Mouse (Mus musculus): Measurements from ENCODE around the gene Immp2l. TPM values are rescaled to one million over a fixed set of nuclear protein-coding genes. Genes with fewer than 3 reads are reported as not detected.

Gene Immp2l
- polyA plus RNA-seq, 1 experiment from 2014 or later, result 4.3 TPM

DNA sequence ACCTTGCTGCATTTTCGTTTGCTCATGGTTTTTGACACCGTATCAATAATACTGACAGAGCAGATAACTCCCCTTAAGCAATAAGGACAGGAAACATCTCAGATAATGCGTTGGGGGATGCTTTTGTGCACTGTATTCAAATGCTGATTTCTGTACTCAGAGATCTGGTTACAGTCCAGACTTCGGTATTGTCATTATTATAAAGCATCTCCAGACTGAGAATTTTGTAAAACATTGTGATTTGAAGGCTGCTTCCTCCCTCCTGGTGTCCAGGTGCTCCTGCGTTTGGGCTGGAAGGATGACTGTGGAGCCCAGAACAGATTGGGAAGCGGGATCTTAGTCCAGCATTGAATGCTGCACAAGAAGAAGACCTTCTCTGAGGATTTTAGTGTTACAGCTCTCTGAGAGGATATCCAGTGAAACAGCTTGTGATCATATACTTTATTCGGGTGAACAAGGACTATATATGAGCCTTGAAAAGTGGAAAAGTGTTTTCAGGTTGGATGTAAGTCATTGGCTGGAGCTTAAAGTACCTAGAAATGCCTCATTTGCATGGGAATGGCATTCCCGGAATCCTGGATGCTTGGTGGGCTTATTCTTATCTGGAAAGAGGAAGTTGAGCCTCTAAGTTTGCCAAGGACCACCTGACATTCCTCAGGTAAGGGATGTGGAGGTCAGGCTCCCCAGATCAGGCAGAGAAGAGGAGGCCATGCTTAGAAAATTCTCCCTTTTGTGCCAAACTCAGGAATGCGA, 28.1 kb upstream of the Immp2l start:
- Histone ChIP-seq H3K9ac (replicated peaks) (no peak overlapping the region), H3K4me1 (no peaks in the 10 kb centered on the region), H3K9me3 (no peaks in the 10 kb centered on the region), H3K4me3 (no peak overlapping the region), H3K36me3 (no peaks in the 10 kb centered on the region), H3K27ac (replicated peaks) (no peak overlapping the region), H3K27me3 (no peaks in the 10 kb centered on the region), H3K4me2 (replicated peaks) (no peak overlapping the region)
- no peak for ATAC-seq (replicated peaks)
- WGBS, result 72% methylated on average over 9 of the region's 9 CpGs

DNA sequence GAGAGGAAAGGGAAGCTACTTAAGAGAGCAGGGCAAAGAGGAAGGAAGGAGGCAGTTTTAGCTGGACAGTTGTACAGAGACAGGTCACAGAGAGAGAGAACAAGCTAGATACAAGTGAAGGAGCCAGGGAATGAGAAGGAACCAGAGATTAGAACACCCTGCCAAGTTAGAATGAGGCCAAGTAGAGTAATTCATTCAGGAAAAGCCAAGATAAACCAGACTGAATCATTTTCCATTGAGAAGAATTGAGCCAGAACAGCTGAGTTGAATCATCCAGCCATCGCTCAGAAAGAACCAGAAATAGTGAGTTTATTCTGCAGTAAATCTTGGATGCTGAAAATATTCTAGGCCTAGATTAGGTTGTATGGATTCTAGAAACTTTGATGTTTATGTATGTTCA, 1.4 kb upstream of the Immp2l start:
- Histone ChIP-seq H3K27ac (replicated peaks) (no peak overlapping the region), H3K4me3 (no peak overlapping the region), H3K9ac (replicated peaks) (no peak overlapping the region), H3K4me2 (replicated peaks) (no peak overlapping the region), H3K36me3 (no peaks in the 10 kb centered on the region), H3K4me1 (peaks cover 5% of the 10 kb centered on the region; the same call in 1 of the 2 replicates), H3K9me3 (no peaks in the 10 kb centered on the region), H3K27me3 (no peaks in the 10 kb centered on the region)
- ATAC-seq (replicated peaks), result no peak
- WGBS, result 96% methylated on average over 1 of the region's 1 CpGs

DNA sequence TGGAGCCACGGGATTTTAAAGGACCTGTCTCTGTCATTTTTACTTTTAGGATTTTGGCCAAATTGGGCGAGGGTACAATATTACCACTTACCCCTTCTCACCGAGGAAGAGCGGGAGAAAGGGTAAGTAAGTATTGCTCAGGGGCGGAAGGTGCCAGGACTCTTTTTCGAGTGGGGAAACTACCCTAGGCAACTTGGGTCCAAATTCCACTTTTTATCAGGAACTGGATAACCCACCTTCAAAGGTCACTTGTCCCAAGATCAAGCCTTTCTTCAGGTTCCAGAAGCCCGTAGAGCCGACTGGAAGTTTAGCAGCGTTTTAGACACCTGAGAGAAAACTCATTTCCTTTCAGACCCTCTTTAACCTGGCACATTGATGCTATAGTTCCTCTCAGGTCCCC, 622 bp downstream of the Immp2l start:
- H3K9ac ChIP-seq (replicated peaks), result peak overlapping the region; percentile 68
- peak overlapping the region; percentile 66 for H3K4me2 ChIP-seq (replicated peaks)
- 14% methylated on average over 9 of the region's 9 CpGs for WGBS
- H3K9me3 ChIP-seq, result no peaks in the 10 kb centered on the region
- ATAC-seq (replicated peaks), result no peak
- no peaks in the 10 kb centered on the region for H3K27me3 ChIP-seq
- H3K4me1 ChIP-seq, result peaks cover 5% of the 10 kb centered on the region; the same call in 1 of the 2 replicates
- H3K4me3 ChIP-seq, result peak overlapping the region; percentile 61
- peak overlapping the region; percentile 61 for H3K27ac ChIP-seq (replicated peaks)
- no peaks in the 10 kb centered on the region for H3K36me3 ChIP-seq

DNA sequence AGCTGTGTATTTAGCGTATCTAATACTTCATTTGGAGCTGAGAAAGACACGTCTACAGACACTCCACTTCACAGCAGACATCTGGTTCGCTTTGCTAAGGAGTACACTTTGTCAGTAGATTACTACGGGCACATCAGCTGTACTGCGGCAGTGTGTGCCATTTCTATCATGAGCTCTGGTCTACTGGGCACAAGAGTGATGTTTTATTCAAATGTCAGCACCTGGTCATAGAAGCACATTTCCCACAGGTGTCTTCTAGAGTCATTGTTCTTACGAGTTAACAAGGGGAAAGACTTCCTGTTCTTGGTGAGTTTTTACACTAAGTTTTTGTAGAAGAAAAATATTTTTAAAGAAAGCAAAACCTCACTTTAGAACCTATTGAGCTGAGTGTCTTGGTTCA, 3.6 kb downstream of the Immp2l start:
- ATAC-seq (replicated peaks), result no peak
- Histone ChIP-seq H3K9ac (replicated peaks) (no peak overlapping the region), H3K36me3 (no peaks in the 10 kb centered on the region), H3K27me3 (no peaks in the 10 kb centered on the region), H3K4me3 (no peak overlapping the region), H3K4me1 (peaks cover 5% of the 10 kb centered on the region; the same call in 1 of the 2 replicates), H3K27ac (replicated peaks) (no peak overlapping the region), H3K4me2 (replicated peaks) (no peak overlapping the region), H3K9me3 (no peaks in the 10 kb centered on the region)
- WGBS, result 89% methylated on average over 6 of the region's 6 CpGs

DNA sequence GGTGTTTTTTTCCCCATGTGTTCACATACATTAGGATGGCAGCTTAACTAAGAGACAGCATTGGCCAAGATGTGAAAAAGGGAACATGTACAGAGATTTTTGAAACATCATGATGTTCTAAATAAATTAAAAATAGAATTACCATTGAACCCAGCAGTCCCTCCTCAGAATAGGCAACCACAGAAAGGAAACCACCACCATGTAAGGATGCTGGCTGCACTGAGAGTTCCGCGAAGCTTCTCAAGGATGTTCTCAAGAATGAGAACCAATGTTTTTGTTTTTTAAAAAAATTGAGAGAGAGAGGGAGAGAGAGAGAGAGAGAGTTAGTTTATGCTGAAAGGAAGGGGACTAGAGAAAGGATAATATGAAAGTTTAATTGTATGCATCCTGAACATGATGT, 7.2 kb downstream of the Immp2l start:
- no peak overlapping the region for H3K27ac ChIP-seq (replicated peaks)
- no peak overlapping the region for H3K4me2 ChIP-seq (replicated peaks)
- ATAC-seq (replicated peaks), result no peak
- WGBS, result 100% methylated on average over 2 of the region's 2 CpGs
- H3K9me3 ChIP-seq, result no peaks in the 10 kb centered on the region
- H3K4me1 ChIP-seq, result no peaks in the 10 kb centered on the region
- H3K27me3 ChIP-seq, result no peaks in the 10 kb centered on the region
- H3K9ac ChIP-seq (replicated peaks), result no peak overlapping the region
- no peaks in the 10 kb centered on the region for H3K36me3 ChIP-seq
- no peak overlapping the region for H3K4me3 ChIP-seq

DNA sequence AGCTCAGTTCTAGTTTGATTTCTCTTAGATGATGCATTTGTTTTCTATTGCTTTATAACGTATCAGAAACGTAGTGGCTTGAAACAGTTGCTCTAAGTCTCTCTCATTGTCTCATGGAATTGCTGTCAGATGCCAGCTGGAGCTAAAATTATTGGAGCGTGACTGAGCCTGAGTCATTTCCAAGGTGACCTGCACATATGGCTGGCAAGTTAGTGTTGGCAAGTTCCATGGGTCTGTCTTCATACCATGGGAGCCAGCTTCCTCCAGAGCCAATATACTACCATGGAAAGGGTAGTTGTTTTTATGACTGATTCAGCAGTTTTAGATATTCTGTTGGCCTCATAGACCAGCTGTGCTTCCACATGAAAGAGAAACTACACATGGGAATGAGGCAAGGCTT, 9.3 kb downstream of the Immp2l start:
- ATAC-seq (replicated peaks), result peak; percentile 41; the same call in 1 of the 2 replicates

DNA sequence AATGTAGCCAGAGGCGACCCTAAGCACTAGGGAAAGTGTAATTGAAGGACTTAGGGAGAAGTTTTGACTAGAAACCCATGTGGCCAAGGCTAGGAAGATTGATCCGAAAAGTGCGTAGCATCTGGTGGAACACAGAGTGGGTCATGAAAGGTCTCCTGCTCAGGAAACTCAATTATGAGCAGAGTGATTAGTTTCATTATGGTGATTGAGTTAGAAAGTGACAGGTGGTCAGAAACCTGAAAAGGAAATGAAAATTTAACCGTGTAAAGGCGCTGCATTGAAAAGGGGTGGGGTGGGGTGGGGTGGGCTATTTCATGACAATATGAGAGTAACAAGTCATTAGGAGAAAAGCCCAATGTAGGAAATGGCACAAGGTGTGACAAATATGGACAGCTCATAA, 15.9 kb downstream of the Immp2l start:
- no peaks in the 10 kb centered on the region for H3K4me1 ChIP-seq
- H3K27me3 ChIP-seq, result no peaks in the 10 kb centered on the region
- H3K36me3 ChIP-seq, result no peaks in the 10 kb centered on the region
- no peak overlapping the region for H3K4me2 ChIP-seq (replicated peaks)
- no peak for ATAC-seq (replicated peaks)
- H3K27ac ChIP-seq (replicated peaks), result no peak overlapping the region
- no peak overlapping the region for H3K9ac ChIP-seq (replicated peaks)
- 88% methylated on average over 5 of the region's 5 CpGs for WGBS
- no peak overlapping the region for H3K4me3 ChIP-seq
- H3K9me3 ChIP-seq, result no peaks in the 10 kb centered on the region

More for the DNA sequence above, 9.3 kb downstream of the Immp2l start:
- WGBS, result 72% methylated on average over 3 of the region's 3 CpGs
- Histone ChIP-seq H3K4me1 (no peaks in the 10 kb centered on the region), H3K9me3 (no peaks in the 10 kb centered on the region), H3K27me3 (no peaks in the 10 kb centered on the region), H3K9ac (replicated peaks) (no peak overlapping the region), H3K4me3 (no peak overlapping the region), H3K36me3 (no peaks in the 10 kb centered on the region), H3K4me2 (replicated peaks) (no peak overlapping the region), H3K27ac (replicated peaks) (no peak overlapping the region)

DNA sequence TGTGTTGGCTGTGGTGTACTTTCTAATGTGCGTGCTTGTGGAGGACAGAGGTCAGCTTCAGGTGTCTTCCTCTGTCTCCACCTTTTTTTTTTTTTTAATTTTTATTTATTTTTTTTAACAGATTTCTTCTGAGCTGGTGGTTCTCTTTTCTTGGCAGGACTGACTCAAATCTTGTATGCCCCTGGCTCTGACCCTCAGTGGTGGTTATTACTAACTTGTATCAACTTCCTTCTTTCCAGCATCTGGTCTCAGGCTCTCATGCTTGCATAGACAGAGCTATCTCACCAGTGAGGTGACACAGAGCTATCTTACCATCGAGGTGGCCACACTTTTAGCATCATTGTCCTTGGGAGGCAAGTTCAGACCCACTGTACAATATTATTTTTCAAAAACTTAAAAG, 17.8 kb downstream of the Immp2l start:
- no peaks in the 10 kb centered on the region for H3K9me3 ChIP-seq
- ATAC-seq (replicated peaks), result no peak
- WGBS, result 95% methylated on average over 2 of the region's 2 CpGs
- no peak overlapping the region for H3K9ac ChIP-seq (replicated peaks)
- H3K4me3 ChIP-seq, result no peak overlapping the region
- no peaks in the 10 kb centered on the region for H3K27me3 ChIP-seq
- H3K36me3 ChIP-seq, result no peaks in the 10 kb centered on the region
- H3K4me1 ChIP-seq, result no peaks in the 10 kb centered on the region
- no peak overlapping the region for H3K27ac ChIP-seq (replicated peaks)
- no peak overlapping the region for H3K4me2 ChIP-seq (replicated peaks)

DNA sequence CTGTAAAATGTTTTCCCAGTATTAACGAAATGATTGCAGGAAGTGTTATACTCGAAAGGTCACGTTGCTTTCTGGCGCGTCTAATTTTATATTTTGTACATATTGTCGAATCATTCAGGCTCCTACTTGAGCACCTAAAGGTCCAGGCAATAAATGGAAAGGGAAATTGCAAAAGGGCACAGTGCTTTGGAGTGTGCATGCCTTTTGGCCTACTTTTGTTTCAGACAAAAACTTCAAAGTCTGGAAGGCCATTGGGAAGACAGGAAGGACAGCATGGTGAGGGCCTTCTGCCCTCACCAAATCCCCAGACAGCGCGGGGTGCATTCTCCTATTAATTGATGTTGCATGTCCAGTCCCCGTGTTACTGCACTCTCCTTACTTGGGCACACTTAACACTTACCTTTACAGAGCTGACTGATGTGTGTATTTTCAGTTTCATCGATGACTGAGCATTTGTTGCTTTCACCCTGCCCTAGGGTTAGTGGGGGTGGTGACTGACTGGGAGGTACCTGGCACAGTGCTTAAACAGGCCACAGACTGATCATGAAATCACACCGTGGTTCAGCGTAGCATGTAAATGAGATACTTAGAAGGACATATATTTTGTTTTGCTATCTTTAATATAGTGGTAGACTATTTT, 20.7 kb downstream of the Immp2l start:
- no peaks in the 10 kb centered on the region for H3K27me3 ChIP-seq
- H3K36me3 ChIP-seq, result no peaks in the 10 kb centered on the region
- no peak overlapping the region for H3K4me2 ChIP-seq (replicated peaks)
- H3K4me1 ChIP-seq, result no peaks in the 10 kb centered on the region
- H3K9me3 ChIP-seq, result no peaks in the 10 kb centered on the region
- H3K4me3 ChIP-seq, result no peak overlapping the region
- H3K9ac ChIP-seq (replicated peaks), result no peak overlapping the region
- 84% methylated on average over 12 of the region's 12 CpGs for WGBS
- no peak for ATAC-seq (replicated peaks)
- no peak overlapping the region for H3K27ac ChIP-seq (replicated peaks)

DNA sequence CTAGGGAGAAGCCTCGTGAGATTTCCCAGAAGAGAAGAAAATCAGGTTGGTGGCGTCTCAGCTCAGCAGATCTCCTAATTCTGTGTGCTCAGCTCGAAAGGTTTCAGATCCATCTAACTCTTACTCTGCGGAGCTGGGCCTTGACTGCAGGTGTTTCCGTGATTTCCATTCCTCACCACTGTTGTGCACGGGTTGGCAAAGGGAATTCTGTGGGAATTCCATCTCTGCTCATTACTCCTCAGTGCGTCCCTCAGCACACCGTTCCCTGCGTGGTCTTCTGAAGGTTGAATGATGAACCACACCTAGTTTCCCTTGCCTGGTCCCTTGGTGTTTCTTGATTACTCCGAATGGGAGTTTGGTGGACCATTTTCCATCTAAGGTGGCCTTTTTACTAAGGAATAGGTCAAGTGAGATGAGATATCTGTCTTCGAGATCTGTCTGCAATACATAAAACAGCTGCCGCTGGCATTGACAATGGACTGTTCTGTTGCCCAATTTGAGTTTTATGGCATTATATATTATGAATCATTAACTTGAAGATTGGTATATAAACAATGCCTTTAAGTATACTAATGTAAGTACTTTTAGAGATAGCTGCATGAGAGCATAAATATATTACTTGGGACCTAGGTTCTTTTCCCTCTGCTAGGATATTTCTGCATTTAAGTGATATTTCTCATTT, 23.3 kb downstream of the Immp2l start:
- 94% methylated on average over 12 of the region's 12 CpGs for WGBS

DNA sequence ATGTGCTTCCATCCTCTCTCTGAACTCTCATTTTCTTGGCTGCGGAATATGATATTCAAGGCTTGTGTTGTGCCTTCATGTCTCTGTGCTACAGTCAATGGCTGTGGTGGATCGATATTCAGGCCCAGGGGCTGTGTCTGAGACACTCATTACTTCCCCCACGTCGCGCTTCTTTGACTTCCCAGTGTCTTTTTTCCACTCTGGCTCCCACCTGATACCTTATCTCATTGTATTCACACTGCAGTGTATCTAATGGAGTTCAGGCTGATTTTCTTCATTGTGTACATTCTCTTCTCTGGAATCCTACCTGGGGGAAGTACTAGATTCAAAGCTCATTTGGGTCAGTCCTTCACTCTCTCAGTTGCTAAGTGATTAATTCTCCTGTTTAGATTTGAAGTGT, 27.1 kb downstream of the Immp2l start:
- no peak overlapping the region for H3K9ac ChIP-seq (replicated peaks)
- no peak for ATAC-seq (replicated peaks)
- 90% methylated on average over 5 of the region's 5 CpGs for WGBS
- no peak overlapping the region for H3K4me3 ChIP-seq
- H3K4me1 ChIP-seq, result no peaks in the 10 kb centered on the region
- H3K36me3 ChIP-seq, result no peaks in the 10 kb centered on the region
- H3K4me2 ChIP-seq (replicated peaks), result no peak overlapping the region
- H3K27ac ChIP-seq (replicated peaks), result no peak overlapping the region
- H3K9me3 ChIP-seq, result no peaks in the 10 kb centered on the region
- no peaks in the 10 kb centered on the region for H3K27me3 ChIP-seq

More for the DNA sequence above, 23.3 kb downstream of the Immp2l start:
- Histone ChIP-seq H3K27ac (replicated peaks) (no peak overlapping the region), H3K4me3 (no peak overlapping the region), H3K4me2 (replicated peaks) (no peak overlapping the region), H3K9me3 (no peaks in the 10 kb centered on the region), H3K27me3 (no peaks in the 10 kb centered on the region), H3K9ac (replicated peaks) (no peak overlapping the region), H3K36me3 (no peaks in the 10 kb centered on the region), H3K4me1 (no peaks in the 10 kb centered on the region)
- no peak for ATAC-seq (replicated peaks)

DNA sequence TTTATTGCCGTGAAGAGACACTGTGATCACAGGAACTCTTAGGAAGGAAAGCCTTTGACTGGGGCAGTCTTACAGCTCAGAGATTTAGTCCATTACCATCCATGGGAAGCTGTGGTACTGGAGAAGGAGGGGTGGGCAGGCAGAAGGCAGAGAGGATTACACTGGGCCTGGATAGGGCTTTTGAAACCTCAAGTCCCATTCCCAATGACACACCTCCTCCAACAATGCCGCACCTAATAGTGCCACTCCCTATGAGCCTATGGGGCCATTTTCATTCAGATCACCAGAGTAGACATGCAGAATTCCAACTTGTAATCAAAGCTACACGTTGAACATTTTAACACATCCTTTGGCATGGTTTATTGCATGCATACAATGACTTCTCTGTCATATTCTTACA, 29.0 kb downstream of the Immp2l start:
- WGBS, result 84% methylated on average over 3 of the region's 3 CpGs
- Histone ChIP-seq H3K4me1 (no peaks in the 10 kb centered on the region), H3K9me3 (no peaks in the 10 kb centered on the region), H3K27me3 (no peaks in the 10 kb centered on the region), H3K36me3 (no peaks in the 10 kb centered on the region), H3K27ac (replicated peaks) (no peak overlapping the region), H3K9ac (replicated peaks) (no peak overlapping the region), H3K4me3 (no peak overlapping the region), H3K4me2 (replicated peaks) (no peak overlapping the region)
- ATAC-seq (replicated peaks), result no peak

Data from forebrain, embryonic 15.5 days (tissue).